Mouse (Mus musculus) neural tube, embryonic 11.5 days (tissue): Measurements from ENCODE around the gene Actn1. TPM values are rescaled to one million over a fixed set of nuclear protein-coding genes. Genes with fewer than 3 reads are reported as not detected.

Experiments
- ATAC-seq: fragments of 200-750 bp; cut with Nextera tagmentation; 2 replicates; pipeline ENCODE4 v1.8.0; 2017; ENCODE audit warnings: moderate number of reproducible peaks, mild to moderate bottlenecking, moderate TSS enrichment, moderate library complexity; ENCODE audit not compliant: insufficient read depth, low FRiP score, low TSS enrichment
- DNase-seq: peaks from one replicate; pipeline ENCODE4 v3.0.0-alpha.2; 2015; ENCODE audit warnings: low spot score
- H3K27ac ChIP-seq: fragments of 300-500 bp; sonication (generic); 2 replicates; pipeline ENCODE4 v1.5.1; 2014; ENCODE audit warnings: low read depth, mild to moderate bottlenecking, low read length
- H3K27me3 ChIP-seq: fragments of 300-500 bp; sonication (generic); 2 replicates; pipeline ENCODE4 v1.6.1; 2014; ENCODE audit warnings: mild to moderate bottlenecking, low read length, mixed read lengths; ENCODE audit not compliant: control insufficient read depth, insufficient read depth
- H3K36me3 ChIP-seq: fragments of 300-500 bp; sonication (generic); 2 replicates; pipeline ENCODE4 v1.6.1; 2014; ENCODE audit warnings: mild to moderate bottlenecking, low read length, moderate library complexity, mixed read lengths; ENCODE audit not compliant: control insufficient read depth, insufficient read depth
- H3K4me1 ChIP-seq: fragments of 300-500 bp; sonication (generic); 2 replicates; pipeline ENCODE4 v1.6.1; 2014; ENCODE audit warnings: low read length, mixed read lengths; ENCODE audit not compliant: control insufficient read depth, insufficient read depth
- H3K4me2 ChIP-seq: fragments of 300-500 bp; sonication (generic); 2 replicates; pipeline ENCODE4 v1.6.1; 2014; ENCODE audit warnings: low read depth, mild to moderate bottlenecking, moderate library complexity
- H3K4me3 ChIP-seq: fragments of 300-500 bp; sonication (generic); 2 replicates; pipeline ENCODE4 v1.5.1; 2014; ENCODE audit warnings: low read depth, low read length
- H3K9ac ChIP-seq: fragments of 300-500 bp; sonication (generic); 2 replicates; pipeline ENCODE4 v1.6.1; 2014; ENCODE audit warnings: mild to moderate bottlenecking, low read length
- H3K9me3 ChIP-seq: fragments of 300-500 bp; sonication (generic); 2 replicates; pipeline ENCODE4 v1.6.1; 2016; ENCODE audit warnings: low read length; ENCODE audit not compliant: control insufficient read depth
- WGBS: fragments of 180-500 bp; shearing (Covaris S2); extraction: QIAGEN DNeasy Blood & Tissue Kit; methylation state at CpG from one replicate; pipeline ENCODE4 v1.1.7; 2014; 5-methylcytosine and 5-hydroxymethylcytosine counted together
- polyA plus RNA-seq: library from polyadenylated mRNA; unstranded; fragments of >200 nt; fragmentation: Nextera tagmentation; extraction: Ambion mirVana; gene quantifications from 2 replicates; pipeline ENCODE4 v1.2.1, GENCODE M21; 2014

Actn1 gene
- 20.6 and 26.4 TPM in 2 replicates for polyA plus RNA-seq

DNA sequence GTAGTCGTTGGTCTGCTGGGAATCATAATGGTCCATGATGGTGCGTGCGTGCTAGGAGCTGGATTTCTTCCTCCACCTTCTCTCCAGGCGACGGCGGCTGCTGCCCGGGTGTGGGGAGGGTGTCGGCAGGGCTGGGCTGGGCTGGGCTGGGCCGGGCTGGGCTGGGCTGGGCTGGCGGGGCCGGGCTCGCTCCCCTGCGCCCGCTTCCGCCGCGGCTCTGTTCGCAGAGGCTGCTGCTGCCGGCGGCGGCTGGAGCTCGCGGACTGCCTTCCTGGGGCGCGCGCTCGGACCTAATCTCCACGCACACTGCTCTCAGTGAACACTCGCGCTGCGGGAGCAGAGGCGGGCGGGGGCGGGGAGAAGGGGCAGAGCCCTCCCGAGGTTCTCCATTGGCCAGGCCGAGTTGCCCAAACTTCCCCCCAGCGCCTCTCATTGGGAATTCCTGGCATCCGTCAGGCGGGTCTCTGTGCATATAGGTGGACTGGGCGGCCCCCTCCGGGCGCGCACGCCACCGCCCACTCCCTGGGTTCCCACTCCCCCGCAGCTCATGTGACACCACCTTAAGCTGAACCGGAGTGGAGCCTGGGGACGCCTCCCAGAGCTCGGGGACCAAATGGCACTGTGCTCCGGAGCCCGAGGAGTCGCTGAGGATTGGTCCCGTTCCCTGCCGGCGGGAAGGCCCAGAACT is at the start of gene Actn1:
Gene Actn1 (minus strand): TSS at position 316 of the 688 bp plus-strand sequence.
- 0 out of 2 replicates have a peak, but pooled peaks cover 3% of the 10 kb centered on the region for H3K4me1 ChIP-seq
- no peaks in the 10 kb centered on the region for H3K9me3 ChIP-seq
- peak within 1 kb of the TSS; percentile 79 for H3K9ac ChIP-seq
- H3K36me3 ChIP-seq: no peaks in the 10 kb centered on the region
- under 1% methylated on average over 53 of the region's 55 CpGs for WGBS
- peak; percentile 90 for ATAC-seq
- peak; percentile 92 for DNase-seq
- peak within 1 kb of the TSS; percentile 73 for H3K4me3 ChIP-seq
- peak within 1 kb of the TSS; percentile 91 for H3K27ac ChIP-seq
- no peaks in the 10 kb centered on the region for H3K27me3 ChIP-seq
- H3K4me2 ChIP-seq: peak within 1 kb of the TSS; percentile 95

DNA sequence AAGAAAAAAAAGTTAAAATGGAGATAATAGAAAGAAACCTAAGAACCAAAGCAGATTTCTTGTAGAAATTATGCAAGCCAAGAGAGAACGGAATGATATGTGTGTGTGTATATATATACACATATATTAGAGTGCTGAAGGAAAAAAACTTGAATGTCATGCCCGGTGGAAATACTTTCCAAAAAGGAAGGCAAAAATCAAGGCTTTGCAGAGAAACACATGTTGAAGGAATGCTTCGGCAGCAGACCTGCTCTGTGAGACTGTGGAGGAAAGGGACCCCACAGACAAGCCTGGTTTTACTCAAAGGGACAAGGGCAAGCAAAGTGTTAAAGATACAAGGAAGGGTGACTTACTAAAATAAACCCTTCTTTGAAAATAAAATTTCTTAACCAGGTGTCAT is 47.4 kb upstream of the Actn1 start:
- ATAC-seq: no peak

GRCm38 (mm10) chr12:80304518-80304917 is 44.3 kb upstream of the Actn1 start:
- Histone ChIP-seq H3K9ac (no peak overlapping the region), H3K9me3 (no peaks in the 10 kb centered on the region), H3K27ac (no peak overlapping the region), H3K27me3 (no peaks in the 10 kb centered on the region), H3K4me1 (no peaks in the 10 kb centered on the region), H3K4me2 (no peak overlapping the region), H3K36me3 (no peaks in the 10 kb centered on the region), H3K4me3 (no peak overlapping the region)
- ATAC-seq (no peak), DNase-seq (no peak)
- WGBS: 96% methylated on average over 3 of the region's 3 CpGs

More for the DNA sequence above, 47.4 kb upstream of the Actn1 start:
- Histone ChIP-seq H3K36me3 (no peaks in the 10 kb centered on the region), H3K27ac (no peak overlapping the region), H3K27me3 (no peaks in the 10 kb centered on the region), H3K4me3 (no peak overlapping the region), H3K9ac (no peak overlapping the region), H3K9me3 (no peaks in the 10 kb centered on the region), H3K4me1 (no peaks in the 10 kb centered on the region), H3K4me2 (no peak overlapping the region)
- 73% methylated on average over 3 of the region's 3 CpGs for WGBS
- no peak for DNase-seq

DNA sequence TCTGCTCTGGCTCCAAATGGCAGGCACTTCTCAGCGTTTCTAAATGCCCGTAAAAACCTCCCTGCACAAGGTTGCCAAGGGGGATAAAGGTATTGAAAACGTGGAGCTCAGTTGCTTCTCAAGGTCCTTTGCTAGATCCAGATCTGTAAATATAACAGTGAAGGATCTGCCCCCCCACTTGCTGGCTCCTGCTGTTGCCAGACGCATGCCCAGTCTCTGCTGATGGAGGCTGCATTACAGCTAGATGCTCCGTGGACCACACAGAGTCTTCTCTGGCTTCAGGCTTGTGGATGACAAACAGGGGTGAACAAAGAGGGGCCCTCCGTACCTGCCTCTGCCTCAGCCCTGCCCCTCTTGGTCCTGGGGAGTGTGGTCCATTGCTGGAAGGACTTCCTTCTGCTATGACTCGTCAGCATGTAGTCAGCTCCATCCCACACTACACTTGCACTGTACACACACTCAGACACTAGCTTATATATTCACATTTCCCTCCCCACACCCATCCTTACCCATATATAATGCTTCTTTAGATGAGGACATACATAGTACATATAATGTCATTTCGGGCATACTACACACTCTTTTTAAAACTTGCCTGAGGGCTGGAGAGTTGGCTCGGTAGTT is 40.8 kb upstream of the Actn1 start:
- Histone ChIP-seq H3K27me3 (no peaks in the 10 kb centered on the region), H3K27ac (no peak overlapping the region), H3K4me3 (no peak overlapping the region), H3K36me3 (no peaks in the 10 kb centered on the region), H3K9me3 (no peaks in the 10 kb centered on the region), H3K4me1 (no peaks in the 10 kb centered on the region), H3K4me2 (no peak overlapping the region), H3K9ac (no peak overlapping the region)
- ATAC-seq (no peak), DNase-seq (no peak)
- WGBS: 82% methylated on average over 9 of the region's 9 CpGs

GRCm38 (mm10) chr12:80298714-80299113 is 38.5 kb upstream of the Actn1 start:
- no peak for ATAC-seq
- Histone ChIP-seq H3K4me3 (no peak overlapping the region), H3K4me2 (no peak overlapping the region), H3K9me3 (no peaks in the 10 kb centered on the region), H3K9ac (no peak overlapping the region), H3K4me1 (no peaks in the 10 kb centered on the region), H3K27ac (no peak overlapping the region), H3K27me3 (no peaks in the 10 kb centered on the region), H3K36me3 (no peaks in the 10 kb centered on the region)
- no peak for DNase-seq
- 79% methylated on average over 6 of the region's 6 CpGs for WGBS

DNA sequence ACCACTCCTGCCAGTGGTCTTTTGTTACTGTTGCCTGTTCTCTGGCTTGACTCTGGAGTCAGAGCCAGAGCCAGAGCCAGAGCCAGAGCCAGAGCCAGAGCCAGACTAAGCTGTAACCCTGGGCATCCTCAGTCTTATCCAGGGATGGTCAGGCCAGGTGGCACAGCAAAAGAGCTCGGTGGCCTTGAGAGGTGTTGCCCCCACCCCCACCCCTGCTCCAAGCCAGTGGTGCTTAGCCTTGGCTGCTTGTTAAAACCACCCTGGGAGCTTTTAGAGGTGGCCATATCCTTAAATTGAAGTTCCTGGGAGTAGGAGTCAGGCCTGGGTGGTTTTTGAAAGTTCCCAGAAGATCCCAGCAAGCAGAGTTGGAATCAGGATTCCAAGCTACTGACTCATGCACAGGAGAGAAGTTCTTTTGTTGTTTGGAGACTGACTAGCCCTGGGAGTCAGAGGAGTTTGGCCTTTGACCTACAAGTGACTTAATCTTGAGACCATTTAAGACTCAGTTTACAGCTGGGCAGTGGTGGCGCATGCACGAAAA is 31.8 kb upstream of the Actn1 start:
- H3K4me2 ChIP-seq: no peak overlapping the region
- 75% methylated on average over 3 of the region's 3 CpGs for WGBS
- ATAC-seq: no peak
- H3K27ac ChIP-seq: no peak overlapping the region
- H3K9ac ChIP-seq: no peak overlapping the region
- H3K9me3 ChIP-seq: no peaks in the 10 kb centered on the region
- H3K27me3 ChIP-seq: no peaks in the 10 kb centered on the region
- no peak for DNase-seq
- no peaks in the 10 kb centered on the region for H3K36me3 ChIP-seq
- no peak overlapping the region for H3K4me3 ChIP-seq
- no peaks in the 10 kb centered on the region for H3K4me1 ChIP-seq

- H3K4me1 ChIP-seq: no peaks in the 10 kb centered on the region
- ATAC-seq: no peak
- no peak overlapping the region for H3K4me2 ChIP-seq
- no peak overlapping the region for H3K4me3 ChIP-seq
- no peaks in the 10 kb centered on the region for H3K36me3 ChIP-seq
- no peaks in the 10 kb centered on the region for H3K9me3 ChIP-seq
- no peaks in the 10 kb centered on the region for H3K27me3 ChIP-seq
- 87% methylated on average over 8 of the region's 8 CpGs for WGBS
- no peak overlapping the region for H3K9ac ChIP-seq
- DNase-seq: no peak
- no peak overlapping the region for H3K27ac ChIP-seq
Observed at GRCm38 (mm10) chr12:80290964-80291363, 30.8 kb upstream of the Actn1 start.

DNA sequence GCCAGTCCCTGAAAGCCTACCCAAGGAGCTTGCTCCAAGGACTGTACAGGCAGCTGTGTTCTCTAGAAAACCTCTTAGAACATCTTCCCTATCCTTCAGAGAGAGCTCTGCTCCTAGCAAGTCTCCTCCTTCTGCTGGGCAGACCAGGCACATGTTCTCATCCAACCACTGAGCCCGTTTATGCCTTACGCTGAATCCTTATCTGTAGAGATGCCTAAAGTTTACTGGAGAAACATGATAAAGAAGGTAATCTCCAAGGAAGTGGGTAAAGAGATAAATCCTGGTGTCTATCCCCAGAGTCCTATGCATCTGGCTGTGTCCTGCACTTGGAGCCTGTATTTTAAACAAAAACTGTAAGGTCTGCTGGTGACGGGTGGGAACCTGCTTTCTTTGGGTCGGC is 30.3 kb upstream of the Actn1 start:
- Histone ChIP-seq H3K4me2 (no peak overlapping the region), H3K4me3 (no peak overlapping the region), H3K9me3 (no peaks in the 10 kb centered on the region), H3K4me1 (no peaks in the 10 kb centered on the region), H3K9ac (no peak overlapping the region), H3K36me3 (no peaks in the 10 kb centered on the region), H3K27me3 (no peaks in the 10 kb centered on the region), H3K27ac (no peak overlapping the region)
- 91% methylated on average over 4 of the region's 4 CpGs for WGBS
- DNase-seq (no peak), ATAC-seq (no peak)

DNA sequence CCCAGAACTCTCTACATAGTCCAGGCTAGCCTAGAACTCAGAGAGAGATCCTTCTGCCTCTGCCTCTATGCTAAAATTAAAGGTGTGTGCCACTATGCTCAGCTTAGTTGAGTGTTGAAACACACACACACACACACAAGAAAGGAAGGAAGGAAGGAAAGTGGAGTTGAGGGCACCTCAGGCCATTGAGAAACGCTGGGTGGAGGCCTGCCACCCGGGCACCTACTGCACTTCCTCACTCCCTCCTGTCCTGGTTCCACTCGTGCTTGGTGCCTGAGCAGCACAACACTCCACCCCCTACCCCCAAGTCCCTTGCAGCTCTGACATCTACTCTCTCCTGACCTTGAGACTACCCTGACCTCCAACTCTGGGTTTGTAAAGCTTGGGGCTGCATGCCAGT is 29.6 kb upstream of the Actn1 start:
- DNase-seq (no peak), ATAC-seq (no peak)
- H3K36me3 ChIP-seq: no peaks in the 10 kb centered on the region
- 72% methylated on average over 3 of the region's 3 CpGs for WGBS
- H3K27me3 ChIP-seq: no peaks in the 10 kb centered on the region
- H3K9me3 ChIP-seq: no peaks in the 10 kb centered on the region
- H3K4me2 ChIP-seq: no peak overlapping the region
- no peak overlapping the region for H3K27ac ChIP-seq
- H3K4me3 ChIP-seq: no peak overlapping the region
- H3K9ac ChIP-seq: no peak overlapping the region
- no peaks in the 10 kb centered on the region for H3K4me1 ChIP-seq
